In the genomic region with DNA sequence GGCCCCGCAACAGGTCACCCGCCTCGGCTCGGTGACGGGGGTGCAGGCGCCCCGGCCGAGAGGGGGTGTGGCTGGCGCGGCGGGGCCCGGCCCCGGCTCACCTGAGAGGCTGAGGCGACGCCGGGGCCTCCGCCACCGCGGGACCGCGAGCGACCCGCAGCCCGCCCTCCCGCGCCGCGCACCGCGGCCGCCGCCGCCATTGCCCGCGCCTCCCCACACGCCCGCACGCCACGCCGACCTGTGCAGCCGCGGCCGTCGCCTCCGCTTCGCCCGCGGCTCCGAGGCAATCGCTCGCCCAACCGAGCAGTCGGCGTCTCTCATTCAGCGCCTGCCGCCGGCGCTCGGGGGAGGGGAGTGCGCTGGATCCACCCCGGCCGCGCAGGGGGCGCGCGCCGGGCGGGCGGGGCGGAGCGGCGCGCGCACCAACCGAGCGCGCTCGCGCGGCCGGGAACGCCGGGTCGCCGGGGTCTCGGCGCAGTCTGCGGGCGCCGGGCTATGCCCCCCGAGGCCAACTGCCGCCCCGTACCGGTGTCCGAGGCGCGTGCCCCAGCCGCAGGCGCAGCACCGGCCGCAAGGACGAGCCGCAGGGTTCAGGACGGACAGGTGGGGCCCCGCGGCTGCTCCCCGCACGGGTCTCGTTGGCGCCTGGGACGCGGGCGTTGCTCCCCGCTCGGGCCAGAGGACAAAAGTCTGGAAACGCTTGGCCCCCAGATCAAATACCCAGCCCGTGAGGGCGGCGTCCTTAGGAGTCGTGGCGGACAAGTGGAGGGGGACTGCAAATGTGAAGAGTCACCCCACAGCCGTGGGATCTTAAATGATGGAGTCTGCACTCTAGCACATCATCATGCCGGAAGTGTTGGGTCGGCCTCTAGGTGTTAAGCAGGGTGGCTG, we compare ENCODE assay signal across 8 mouse cellular contexts. TPM values are rescaled to one million over a fixed set of nuclear protein-coding genes. Genes with fewer than 3 reads are reported as not detected.
DNase-seq lines count a peak whose midpoint lies in the region; ATAC-seq and TF ChIP-seq lines count a peak whose summit lies in the region.

A gene (minus strand): TSS at position 376 of the 891 bp plus-strand sequence.

- WGBS in embryonic facial prominence, embryonic 13.5 days = under 1% methylated on average over 75 of the region's 124 CpGs
- under 1% methylated on average over 88 of the region's 124 CpGs for WGBS in heart, embryonic 15.5 days
- under 1% methylated on average over 104 of the region's 124 CpGs for WGBS in liver, embryonic 14.5 days (ENCODE audit: insufficient replicate concordance)
- under 1% methylated on average over 80 of the region's 124 CpGs for WGBS in stomach, embryonic 16.5 days

- H3K27ac ChIP-seq in embryonic facial prominence, embryonic 13.5 days = peak within 1 kb of the TSS; percentile 93
- peak within 1 kb of the TSS; percentile 88 for H3K27ac ChIP-seq in heart, embryonic 15.5 days
- peak within 1 kb of the TSS; percentile 36 for H3K27ac ChIP-seq in liver, embryonic 14.5 days
- H3K27ac ChIP-seq in stomach, embryonic 16.5 days (ENCODE audit: low read length) = peak within 1 kb of the TSS; percentile 86

- peak within 1 kb of the TSS; percentile 94 for H3K9ac ChIP-seq in embryonic facial prominence, embryonic 13.5 days
- peak within 1 kb of the TSS; percentile 79 for H3K9ac ChIP-seq in heart, embryonic 15.5 days
- H3K9ac ChIP-seq in liver, embryonic 14.5 days (replicated peaks) = peak within 1 kb of the TSS; percentile 77
- peak within 1 kb of the TSS; percentile 90 for H3K9ac ChIP-seq in stomach, embryonic 16.5 days (ENCODE audit: low read length)

- H3K79me3 ChIP-seq in C2C12 (ENCODE audit: low read depth) = no peaks in the 10 kb centered on the region

- no peak for TF ChIP-seq CTCF in C2C12 (IDR thresholded peaks at IDR 0.05; ENCODE audit: control insufficient read depth, insufficient read depth, insufficient read length)
- no peak for TF ChIP-seq CTCF in liver, embryonic 14.5 days (IDR thresholded peaks at IDR 0.05; ENCODE audit: low read depth)

- peak; percentile 86 for ATAC-seq in embryonic facial prominence, embryonic 13.5 days (ENCODE audit: insufficient number of reproducible peaks, insufficient read depth, low FRiP score, low TSS enrichment, low read depth)
- ATAC-seq in heart, embryonic 15.5 days (replicated peaks; ENCODE audit: insufficient number of reproducible peaks, insufficient read depth, low FRiP score, low read depth) = peak; percentile 88
- ATAC-seq in liver, embryonic 14.5 days (ENCODE audit: insufficient read depth) = peak; percentile 83
- ATAC-seq in stomach, embryonic 16.5 days (ENCODE audit: insufficient read depth, low FRiP score) = peak; percentile 89

- peak within 1 kb of the TSS; percentile 60 for H3K4me3 ChIP-seq in C2C12 (ENCODE audit: insufficient read depth, poor library complexity, severe bottlenecking)
- H3K4me3 ChIP-seq in embryonic facial prominence, embryonic 13.5 days = peak within 1 kb of the TSS; percentile 91
- H3K4me3 ChIP-seq in heart, embryonic 15.5 days = peak within 1 kb of the TSS; percentile 95
- peak within 1 kb of the TSS; percentile 83 to 91 for H3K4me3 ChIP-seq in liver, embryonic 14.5 days (ENCODE audit: insufficient read depth in 1 of 2, low read depth in 2 of 2, low read length in 2 of 2)
- peak within 1 kb of the TSS; percentile 89 for H3K4me3 ChIP-seq in stomach, embryonic 16.5 days (replicated peaks; ENCODE audit: low read length)

- DNase-seq in adrenal gland, postnatal 25 days = peak; percentile 76
- DNase-seq in kidney, postnatal 14 days = peak; percentile 83
- DNase-seq in liver, embryonic 14.5 days (ENCODE audit: low read depth in 3 of 3, low spot score in 3 of 3) = no peak
- peak; percentile 80 for DNase-seq in neural tube, embryonic 10.5 days (ENCODE audit: extremely low spot score, low spot score)

- H3K4me1 ChIP-seq in embryonic facial prominence, embryonic 13.5 days = peaks cover 10% of the 10 kb centered on the region; the same call in 1 of the 2 replicates
- H3K4me1 ChIP-seq in heart, embryonic 15.5 days (replicated peaks) = peaks cover 9% of the 10 kb centered on the region; the same call in 1 of the 2 replicates
- H3K4me1 ChIP-seq in liver, embryonic 14.5 days (replicated peaks; ENCODE audit: control insufficient read depth in 2 of 2, insufficient read depth in 2 of 2, low read length in 1 of 2) = peaks cover 13 to 16% of the 10 kb centered on the region in 2 experiments
- H3K4me1 ChIP-seq in stomach, embryonic 16.5 days (ENCODE audit: control insufficient read depth, insufficient read depth, low read length) = peaks cover 5% of the 10 kb centered on the region; the same call in 1 of the 2 replicates

- peak within 1 kb of the TSS; percentile 87 for H3K4me2 ChIP-seq in embryonic facial prominence, embryonic 13.5 days
- H3K4me2 ChIP-seq in heart, embryonic 15.5 days = peak within 1 kb of the TSS; percentile 76
- H3K4me2 ChIP-seq in liver, embryonic 14.5 days (ENCODE audit: low read depth) = peak within 1 kb of the TSS; percentile 98
- H3K4me2 ChIP-seq in stomach, embryonic 16.5 days (ENCODE audit: low read depth, low read length) = peak within 1 kb of the TSS; percentile 91

- H3K79me2 ChIP-seq in C2C12 (ENCODE audit: control insufficient read depth, insufficient read depth) = no peaks in the 10 kb centered on the region

- no peaks in the 10 kb centered on the region for H3K9me3 ChIP-seq in embryonic facial prominence, embryonic 13.5 days
- H3K9me3 ChIP-seq in heart, embryonic 15.5 days (replicated peaks) = no peaks in the 10 kb centered on the region
- no peaks in the 10 kb centered on the region for H3K9me3 ChIP-seq in liver, embryonic 14.5 days (ENCODE audit: control insufficient read depth, low read length)
- H3K9me3 ChIP-seq in stomach, embryonic 16.5 days (replicated peaks; ENCODE audit: control insufficient read depth, low read length) = no peaks in the 10 kb centered on the region

- no peak for TF ChIP-seq EP300 in liver, embryonic 14.5 days (IDR thresholded peaks at IDR 0.05; ENCODE audit: low read depth)

- H3K36me3 ChIP-seq in C2C12 (ENCODE audit: control insufficient read depth, insufficient read depth) = no peaks in the 10 kb centered on the region
- no peaks in the 10 kb centered on the region for H3K36me3 ChIP-seq in embryonic facial prominence, embryonic 13.5 days
- no peaks in the 10 kb centered on the region for H3K36me3 ChIP-seq in heart, embryonic 15.5 days
- H3K36me3 ChIP-seq in liver, embryonic 14.5 days (replicated peaks; ENCODE audit: control insufficient read depth, insufficient read depth, low read depth) = no peaks in the 10 kb centered on the region
- no peaks in the 10 kb centered on the region for H3K36me3 ChIP-seq in stomach, embryonic 16.5 days (ENCODE audit: control insufficient read depth, insufficient read depth, low read length)

- no peaks in the 10 kb centered on the region for H3K27me3 ChIP-seq in C2C12 (ENCODE audit: control insufficient read depth, insufficient read depth, insufficient read length)
- no peaks in the 10 kb centered on the region for H3K27me3 ChIP-seq in embryonic facial prominence, embryonic 13.5 days
- H3K27me3 ChIP-seq in heart, embryonic 15.5 days = no peaks in the 10 kb centered on the region
- no peaks in the 10 kb centered on the region; the same call in 1 of the 2 replicates for H3K27me3 ChIP-seq in liver, embryonic 14.5 days (ENCODE audit: control insufficient read depth, insufficient read depth, low read length)
- H3K27me3 ChIP-seq in stomach, embryonic 16.5 days (ENCODE audit: control insufficient read depth, insufficient read depth, low read length) = no peaks in the 10 kb centered on the region

- H3ac ChIP-seq in C2C12 (ENCODE audit: control insufficient read depth, insufficient read length, low read depth) = peak within 1 kb of the TSS; percentile 82

TF ChIP-seq in C2C12, 6 proteins besides CTCF, POLR2A, EP300 and RAD21:
- TF ChIP-seq MAX (IDR thresholded peaks at IDR 0.05) (no peak), MYOD1 (IDR thresholded peaks at IDR 0.05; ENCODE audit: control insufficient read depth, insufficient read length, low read depth) (no peak), FOSL1 (IDR thresholded peaks at IDR 0.05; ENCODE audit: insufficient read depth, low read length, poor library complexity, severe bottlenecking) (no peak), MYOG (IDR thresholded peaks at IDR 0.05; ENCODE audit: control insufficient read depth, extremely low read depth, insufficient read length) (no peak), CEBPB (IDR thresholded peaks at IDR 0.05; ENCODE audit: low read depth) (no peak), USF1 (IDR thresholded peaks at IDR 0.05; ENCODE audit: low read depth) (no peak)

RNA-seq across cellular contexts. Expression of the gene that starts here (rescaled TPM):
- 6.4 TPM for polyA plus RNA-seq in C2C12 (2012; fragmentation: generic; extraction: Trizol)
- total RNA-seq in adrenal gland, postnatal 25 days (2021) = 29.6 and 35.5 TPM in 2 replicates
- 91.8 and 92.8 TPM in 2 replicates for polyA plus RNA-seq in embryonic facial prominence, embryonic 13.5 days (2015; fragmentation: Nextera tagmentation; extraction: Ambion mirVana)
- polyA plus RNA-seq in heart, embryonic 15.5 days (2015; fragmentation: Nextera tagmentation; extraction: Ambion mirVana) = 52.4 and 54.1 TPM in 2 replicates
- 1.8 and 3.2 TPM in 2 replicates for polyA plus RNA-seq in liver, embryonic 14.5 days (2012; rRNA removed)
- 12.8 and 13.5 TPM in 2 replicates for polyA plus RNA-seq in liver, embryonic 14.5 days (2014; fragmentation: Nextera tagmentation; extraction: Ambion mirVana)
- polyA plus RNA-seq in stomach, embryonic 16.5 days (2015; fragmentation: Nextera tagmentation; extraction: Ambion mirVana) = 54.5 and 57.1 TPM in 2 replicates

Comparison
In these comparisons a context has a peak if more than half of its experiments do, and no peak if none do; other contexts are left out.
1. DNase-seq: peak in adrenal gland, postnatal 25 days (single experiment), kidney, postnatal 14 days (single experiment) and neural tube, embryonic 10.5 days (single experiment); none in liver, embryonic 14.5 days (0 of 3).
2. H3K27ac ChIP-seq: peak in every context shown above with its lines; median percentile 93 in embryonic facial prominence, embryonic 13.5 days; 88 in heart, embryonic 15.5 days; 86 in stomach, embryonic 16.5 days; 36 in liver, embryonic 14.5 days.
3. Peak in every context shown above with its lines, with median percentiles within 50 percentile points of each other: H3K4me3 ChIP-seq, ATAC-seq, H3K4me2 ChIP-seq and H3K9ac ChIP-seq.